Mouse (Mus musculus): ENCODE results near the gene Fkbp6. TPM values are rescaled to one million over a fixed set of nuclear protein-coding genes. Genes with fewer than 3 reads are reported as not detected.

The Fkbp6 gene
- total RNA-seq, 2 experiments from 2014 or later: 0.32 to 0.36 TPM

- DNase-seq (ENCODE audit: low spot score in 2 of 2): no peak
These were observed 73.2 kb downstream of the Fkbp6 start for GRCm38 (mm10) chr5:135276597-135276996.

- DNase-seq (ENCODE audit: low spot score in 2 of 2): no peak
These were observed 75.0 kb downstream of the Fkbp6 start for GRCm38 (mm10) chr5:135274663-135275396.

- DNase-seq (ENCODE audit: low spot score in 2 of 2): no peak
These were observed 78.2 kb downstream of the Fkbp6 start for GRCm38 (mm10) chr5:135271563-135272165.

- no peak for DNase-seq (ENCODE audit: low spot score in 2 of 2)
These were observed 79.5 kb downstream of the Fkbp6 start for GRCm38 (mm10) chr5:135270361-135270760.

GRCm38 (mm10) chr5:135269451-135269850 is 80.4 kb downstream of the Fkbp6 start:
- DNase-seq (ENCODE audit: low spot score in 2 of 2): no peak

GRCm38 (mm10) chr5:135264548-135264947 is 85.3 kb downstream of the Fkbp6 start:
- DNase-seq (ENCODE audit: low spot score in 2 of 2): no peak

- DNase-seq (ENCODE audit: low spot score in 2 of 2): peak in 1 of 2 experiments; percentile 27
These were observed 85.9 kb downstream of the Fkbp6 start for GRCm38 (mm10) chr5:135263866-135264503.

GRCm38 (mm10) chr5:135258280-135259150 is 91.3 kb downstream of the Fkbp6 start:
- peak in 1 of 2 experiments; percentile 43 for DNase-seq (ENCODE audit: low spot score in 2 of 2)

GRCm38 (mm10) chr5:135257559-135257958 is 92.3 kb downstream of the Fkbp6 start:
- DNase-seq (ENCODE audit: low spot score in 2 of 2): no peak

GRCm38 (mm10) chr5:135256166-135256565 is 93.7 kb downstream of the Fkbp6 start:
- DNase-seq (ENCODE audit: low spot score in 2 of 2): no peak

GRCm38 (mm10) chr5:135253741-135254401 is 96.0 kb downstream of the Fkbp6 start:
- no peak for DNase-seq (ENCODE audit: low spot score in 2 of 2)

GRCm38 (mm10) chr5:135251079-135251454 is 98.8 kb downstream of the Fkbp6 start, which contains the start of gene Fzd9:
TSS of gene Fzd9 (minus strand) at chr5:135251230.
- DNase-seq (ENCODE audit: low spot score in 2 of 2): peak; percentile 81 to 83

GRCm38 (mm10) chr5:135250186-135251078 is 99.4 kb downstream of the Fkbp6 start:
- peak in 1 of 2 experiments; percentile 35 for DNase-seq (ENCODE audit: low spot score in 2 of 2)

- DNase-seq (ENCODE audit: low spot score in 2 of 2): no peak
These were observed 100.7 kb downstream of the Fkbp6 start for GRCm38 (mm10) chr5:135248956-135249676.

GRCm38 (mm10) chr5:135247337-135247736 is 102.5 kb downstream of the Fkbp6 start:
- DNase-seq (ENCODE audit: low spot score in 2 of 2): no peak

GRCm38 (mm10) chr5:135246531-135246930 is 103.3 kb downstream of the Fkbp6 start:
- no peak for DNase-seq (ENCODE audit: low spot score in 2 of 2)

GRCm38 (mm10) chr5:135243166-135243565 is 106.7 kb downstream of the Fkbp6 start:
- no peak for DNase-seq (ENCODE audit: low spot score in 2 of 2)

- no peak for DNase-seq (ENCODE audit: low spot score in 2 of 2)
These were observed 107.2 kb downstream of the Fkbp6 start for GRCm38 (mm10) chr5:135242608-135243007.

- no peak for DNase-seq (ENCODE audit: low spot score in 2 of 2)
These were observed 107.7 kb downstream of the Fkbp6 start for GRCm38 (mm10) chr5:135242136-135242535.

All from gastrocnemius, postnatal 4 days (tissue).